Mouse (Mus musculus) cerebral cortex, adult 2 months (tissue): ENCODE data around the gene Vip.

Experiments
- WGBS: fragments of 180-500 bp; shearing (Covaris S2); methylation state at CpG from one replicate; pipeline ENCODE4 v1.1.7; 2018; 5-methylcytosine and 5-hydroxymethylcytosine counted together

The Vip gene

DNA sequence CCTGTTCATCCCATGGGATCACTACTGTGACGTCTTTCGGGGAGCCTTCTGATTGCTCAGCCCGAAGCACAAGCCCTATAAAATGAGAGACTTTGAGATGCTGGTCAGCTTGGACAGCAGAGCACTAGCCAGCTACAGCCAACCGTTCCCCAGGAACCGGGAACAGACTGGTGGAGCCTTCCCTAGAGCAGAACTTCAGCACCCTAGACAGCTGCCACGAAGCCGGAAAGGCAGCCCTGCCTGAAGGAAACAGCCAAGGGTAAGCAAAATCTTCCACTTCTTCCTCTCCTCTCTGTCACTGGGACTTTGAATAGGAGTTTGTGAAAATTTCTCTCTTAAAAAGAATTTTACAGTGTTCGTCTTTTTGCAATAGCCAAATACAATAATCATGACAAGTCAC is at the start of gene Vip:
TSS of gene Vip (plus strand) at position 107 of the 400 bp plus-strand sequence.
- WGBS: 55% methylated on average over 8 of the region's 8 CpGs

DNA sequence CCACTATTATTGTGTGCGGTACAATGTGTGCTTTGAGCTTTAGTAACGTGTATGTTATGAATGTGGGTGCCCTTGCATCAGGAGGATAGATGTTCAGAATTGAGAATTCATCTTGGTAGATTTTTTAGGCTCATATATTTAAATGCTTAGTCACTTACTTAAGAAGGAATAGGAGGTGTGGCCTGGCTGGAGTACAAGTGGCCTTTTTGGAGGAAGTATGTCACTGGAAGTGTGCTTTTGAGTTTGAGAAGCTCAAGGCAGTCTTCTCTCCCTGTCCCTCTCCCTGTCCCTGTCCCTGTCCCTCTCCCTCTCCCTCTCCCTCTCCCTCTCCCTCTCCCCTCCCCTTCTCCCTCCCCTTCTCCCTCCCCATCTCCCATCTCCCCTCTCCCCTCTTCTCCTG is 48.0 kb upstream of the Vip start:
- WGBS: 82% methylated on average over 2 of the region's 2 CpGs

- 71% methylated on average over 4 of the region's 4 CpGs for WGBS
Observed at GRCm38 (mm10) chr10:5591996-5592395, 47.0 kb upstream of the Vip start.

DNA sequence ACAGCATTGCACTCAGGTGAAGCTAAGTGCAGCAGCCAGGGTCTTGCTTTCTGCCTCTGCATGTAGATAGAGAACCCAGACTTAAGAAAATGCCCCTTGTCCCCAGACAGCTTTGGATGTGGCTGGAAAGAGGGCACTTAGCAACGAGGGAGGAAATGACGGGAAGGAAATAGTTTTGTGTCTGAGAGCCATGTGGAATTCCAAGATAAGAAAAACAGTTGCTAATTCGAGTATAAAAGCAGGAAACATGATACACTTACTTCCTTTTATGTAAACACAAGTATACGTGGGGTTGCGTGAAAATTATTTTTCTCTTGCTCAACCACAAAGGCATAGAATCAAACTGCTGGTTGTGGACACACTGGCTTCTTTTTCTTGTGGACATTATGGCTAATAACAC is 45.6 kb upstream of the Vip start, which contains the start of gene Myct1:
TSS of gene Myct1 (plus strand) at position 312 of the 400 bp plus-strand sequence.
- 48% methylated on average over 5 of the region's 5 CpGs for WGBS

DNA sequence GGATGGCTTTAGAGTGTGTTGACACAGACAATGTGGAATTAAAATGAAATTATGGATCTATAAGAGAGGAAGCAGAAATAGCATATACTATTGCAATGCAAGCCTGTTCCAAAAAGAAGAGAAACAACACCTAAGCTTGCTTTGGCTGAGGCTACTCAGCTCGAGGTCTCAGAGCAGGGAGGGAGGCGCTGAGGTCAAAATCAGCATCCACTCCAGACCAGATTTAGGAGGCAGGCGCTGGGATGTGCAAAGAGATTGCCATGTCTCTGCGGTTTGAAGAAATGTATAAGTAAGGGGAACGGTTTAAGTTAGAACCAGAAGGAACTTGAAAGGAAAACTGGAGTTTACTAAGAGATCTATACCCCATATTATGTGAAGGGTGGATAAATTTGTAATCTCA is 44.6 kb upstream of the Vip start:
- 76% methylated on average over 5 of the region's 5 CpGs for WGBS

- WGBS: 70% methylated on average over 6 of the region's 6 CpGs
Observed at GRCm38 (mm10) chr10:5596559-5596958, 42.5 kb upstream of the Vip start.

- 15% methylated on average over 7 of the region's 7 CpGs for WGBS
Observed at GRCm38 (mm10) chr10:5600123-5600522, 38.9 kb upstream of the Vip start.

- WGBS: 84% methylated on average over 10 of the region's 10 CpGs
Observed at GRCm38 (mm10) chr10:5603512-5603911, 35.5 kb upstream of the Vip start.

DNA sequence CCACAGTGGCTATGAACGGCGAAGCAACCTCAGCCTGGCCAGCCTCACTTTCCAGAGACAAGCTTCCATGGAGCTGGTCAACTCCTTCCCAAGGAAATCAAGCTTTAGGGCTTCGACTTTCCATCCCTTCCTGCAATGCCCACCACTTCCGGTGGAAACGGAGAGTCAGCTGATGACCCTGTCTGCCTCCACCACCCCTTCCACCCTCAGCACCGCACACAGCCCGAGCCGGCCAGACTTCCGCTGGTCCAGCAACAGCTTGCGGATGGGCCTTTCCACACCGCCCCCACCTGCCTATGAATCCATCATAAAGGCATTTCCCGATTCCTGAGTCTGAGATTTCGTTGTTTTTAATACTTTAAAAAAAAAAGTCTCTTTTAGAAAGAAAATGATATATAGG is 34.6 kb upstream of the Vip start:
- WGBS: 92% methylated on average over 13 of the region's 13 CpGs

DNA sequence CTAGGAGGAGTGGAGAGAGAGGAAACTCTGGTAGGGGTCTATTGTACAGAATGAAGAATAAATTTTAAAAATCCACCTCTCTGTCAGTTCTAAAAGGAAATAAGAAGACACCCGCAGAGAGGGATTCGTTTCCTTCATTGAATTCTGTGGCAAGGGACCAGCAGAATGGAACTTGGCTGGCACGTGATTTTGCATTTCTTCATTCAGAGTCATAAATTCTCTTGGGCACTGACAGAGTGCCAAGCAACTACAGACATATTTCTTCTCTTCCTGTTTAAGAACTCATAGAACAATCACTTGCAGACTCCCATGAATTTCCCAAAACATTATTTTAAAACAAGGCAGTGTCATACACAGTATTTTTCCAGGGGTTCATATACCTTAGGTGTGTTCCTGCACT is 30.1 kb upstream of the Vip start:
- WGBS: 41% methylated on average over 3 of the region's 3 CpGs

- 67% methylated on average over 13 of the region's 13 CpGs for WGBS
Observed at GRCm38 (mm10) chr10:5615186-5616040, 23.6 kb upstream of the Vip start.

DNA sequence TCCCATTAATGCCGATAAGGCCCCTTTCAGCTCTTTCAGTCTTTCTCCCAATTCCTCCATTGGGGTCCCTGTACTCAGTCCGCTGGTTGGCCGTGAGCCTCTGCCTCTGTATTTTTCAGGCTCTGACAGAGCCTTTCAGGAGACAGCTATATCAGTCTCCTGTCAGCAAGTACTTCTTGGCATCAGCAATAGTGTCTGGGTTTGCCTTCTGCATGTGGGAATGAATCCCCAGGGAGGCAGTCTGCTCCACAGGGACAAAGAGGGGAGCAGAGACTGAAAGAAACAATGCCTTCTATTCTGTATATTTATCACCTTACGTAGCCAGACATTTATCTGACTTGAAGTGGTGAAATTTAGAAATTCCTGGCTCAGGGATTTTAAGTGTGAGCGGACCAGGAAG is 12.8 kb upstream of the Vip start:
- WGBS: 74% methylated on average over 5 of the region's 5 CpGs

DNA sequence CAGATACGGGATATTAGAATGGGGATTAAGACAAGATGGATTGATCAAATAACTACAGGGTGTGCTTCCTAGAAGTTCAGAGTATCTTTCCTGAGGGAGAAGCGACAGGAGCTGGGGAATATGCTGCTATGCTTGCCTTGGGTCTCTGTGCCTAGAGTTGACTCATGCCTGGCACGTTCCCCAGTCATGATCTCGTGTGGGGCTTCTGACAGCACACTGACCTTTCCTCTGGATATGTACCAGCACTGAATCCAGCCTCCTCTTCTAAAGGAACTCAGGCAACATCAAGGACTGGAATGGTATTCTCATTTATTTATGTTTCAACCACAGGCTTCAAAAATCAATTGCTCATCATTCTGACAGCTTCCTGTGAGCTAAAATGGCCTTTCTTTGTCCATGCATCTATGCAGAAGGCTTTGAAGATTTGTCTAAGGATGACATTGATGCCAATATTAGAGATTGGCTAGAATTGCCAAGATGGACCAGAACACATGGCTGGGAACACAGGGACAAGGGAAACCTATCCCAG is 5.3 kb upstream of the Vip start:
- 54% methylated on average over 4 of the region's 4 CpGs for WGBS

DNA sequence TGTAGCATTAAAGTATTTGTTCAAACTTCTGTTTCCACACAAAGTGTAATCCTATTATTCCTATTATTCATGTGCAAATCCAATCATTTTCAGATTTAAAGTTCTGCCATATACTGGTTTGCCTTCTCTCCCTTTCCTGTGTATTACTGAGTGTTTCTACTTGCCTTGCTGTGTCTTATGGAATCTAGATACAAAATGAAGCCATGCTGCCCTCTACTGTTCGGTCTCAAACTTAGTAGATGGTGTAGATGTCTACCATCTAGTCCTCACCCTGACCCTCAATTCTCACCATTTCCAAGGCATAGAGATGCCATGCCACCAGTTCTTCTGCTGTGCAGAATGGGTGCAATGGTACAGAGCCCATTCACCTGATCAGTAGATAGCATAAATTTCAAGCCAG is 4.7 kb upstream of the Vip start:
- 33% methylated on average over 1 of the region's 1 CpGs for WGBS

DNA sequence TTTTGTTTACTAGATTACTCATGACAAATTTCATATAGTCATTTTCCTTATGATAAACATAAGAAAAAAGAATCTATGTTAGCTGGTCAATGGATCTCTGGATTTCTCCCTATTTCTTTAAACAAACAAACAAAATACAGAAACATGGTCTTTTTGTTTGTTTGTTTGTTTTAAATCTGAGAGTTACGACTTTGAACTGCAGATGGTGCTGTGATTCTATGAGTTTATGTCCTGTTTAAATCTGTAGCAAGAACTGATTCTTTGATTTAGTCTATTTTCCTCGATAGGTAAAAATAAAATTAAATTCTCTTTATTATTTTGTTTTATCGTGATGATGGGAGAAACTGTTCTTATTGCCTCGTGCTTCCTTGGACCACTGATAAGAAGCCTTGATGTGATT is 1.7 kb upstream of the Vip start:
- 70% methylated on average over 4 of the region's 4 CpGs for WGBS

DNA sequence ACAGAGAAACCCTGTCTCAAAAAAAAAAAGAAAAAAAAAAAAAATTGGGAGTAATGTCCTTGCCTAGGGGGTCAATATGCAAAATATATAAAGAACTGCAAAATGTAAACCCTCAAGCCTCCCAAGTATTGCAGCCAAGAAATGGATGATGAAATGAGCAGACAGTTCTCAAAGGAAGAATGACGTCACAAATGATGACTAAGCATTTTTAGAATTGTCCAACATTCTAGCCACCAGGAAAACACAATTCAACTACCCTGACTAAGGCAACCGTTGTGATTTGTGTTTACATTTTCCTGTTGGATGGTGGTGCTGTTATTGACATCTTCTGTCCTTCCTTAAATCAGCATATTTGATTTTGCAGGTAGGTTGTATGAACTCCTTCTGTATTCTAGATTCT is 42.3 kb downstream of the Vip start:
- 76% methylated on average over 2 of the region's 2 CpGs for WGBS

GRCm38 (mm10) chr10:5685608-5686007 is 46.6 kb downstream of the Vip start:
- WGBS: 75% methylated on average over 6 of the region's 6 CpGs

DNA sequence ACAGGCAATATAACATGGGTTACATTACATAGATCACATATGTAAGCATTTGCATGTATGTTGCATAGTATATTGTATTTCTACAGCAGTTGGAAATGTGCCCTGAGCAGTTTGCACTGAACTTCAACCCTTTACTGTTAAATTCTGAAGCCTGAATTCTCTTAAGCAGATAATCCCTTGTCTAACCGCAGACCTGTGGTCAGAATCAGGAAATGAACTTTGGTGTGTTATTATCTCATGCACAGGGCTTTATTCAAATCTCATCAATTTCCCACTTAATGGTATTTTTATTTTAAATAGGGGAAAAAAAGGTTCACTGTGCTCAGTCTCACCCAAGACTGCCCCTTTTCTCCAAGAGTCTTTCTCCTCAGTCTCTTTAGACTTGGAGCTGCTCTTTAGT is 55.3 kb downstream of the Vip start:
- 74% methylated on average over 1 of the region's 1 CpGs for WGBS
